Mouse (Mus musculus) megakaryocyte, embryonic 14.5 days (primary cell): Measurements from ENCODE around the gene Syce1l.

Source experiments
- FLI1 ChIP-seq: IDR thresholded peaks from 2 replicates; pipeline ENCODE4 v1.6.1; 2012; ENCODE audit warnings: low read length, inconsistent platforms, mixed read lengths
- GATA1 ChIP-seq: IDR thresholded peaks from 3 replicates; pipeline ENCODE4 v1.6.1; 2012; ENCODE audit warnings: mixed read lengths, low read length, inconsistent platforms, borderline replicate concordance

- no peak for TF ChIP-seq GATA1
- no peak for TF ChIP-seq FLI1
Observed at GRCm38 (mm10) chr8:113640357-113640756, 2.7 kb upstream of the Syce1l start.
